Mouse (Mus musculus) hindbrain, embryonic 12.5 days (tissue): ENCODE data around the gene Tekt4. TPM values are rescaled to one million over a fixed set of nuclear protein-coding genes. Genes with fewer than 3 reads are reported as not detected.

Source experiments
- ATAC-seq: fragments of 200-750 bp; cut with Nextera tagmentation; 2 replicates; pipeline ENCODE4 v1.8.0; 2017; ENCODE audit warnings: moderate TSS enrichment; ENCODE audit not compliant: low FRiP score
- H3K27ac ChIP-seq: fragments of 300-500 bp; sonication (generic); 2 replicates; pipeline ENCODE4 v1.5.1; 2016; ENCODE audit warnings: mild to moderate bottlenecking
- H3K27me3 ChIP-seq: fragments of 300-500 bp; sonication (generic); 2 replicates; pipeline ENCODE4 v1.6.1; 2016; ENCODE audit warnings: mild to moderate bottlenecking
- H3K36me3 ChIP-seq: fragments of 300-500 bp; sonication (generic); 2 replicates; pipeline ENCODE4 v1.6.1; 2016; ENCODE audit warnings: mild to moderate bottlenecking
- H3K4me1 ChIP-seq: fragments of 300-500 bp; sonication (generic); 2 replicates; pipeline ENCODE4 v1.6.1; 2016
- H3K4me2 ChIP-seq: fragments of 300-500 bp; sonication (generic); replicated peaks from 2 replicates; pipeline ENCODE4 v1.6.1; 2016; ENCODE audit warnings: mild to moderate bottlenecking
- H3K4me3 ChIP-seq: fragments of 300-500 bp; sonication (generic); 2 replicates; pipeline ENCODE4 v1.5.1; 2016; ENCODE audit warnings: mild to moderate bottlenecking
- H3K9ac ChIP-seq: fragments of 300-500 bp; sonication (generic); 2 replicates; pipeline ENCODE4 v1.6.1; 2016; ENCODE audit warnings: mild to moderate bottlenecking, moderate library complexity
- H3K9me3 ChIP-seq: fragments of 300-500 bp; sonication (generic); replicated peaks from 2 replicates; pipeline ENCODE4 v1.6.1; 2016; ENCODE audit warnings: mild to moderate bottlenecking
- WGBS: fragments of 180-500 bp; shearing (Covaris S2); methylation state at CpG from one replicate; pipeline ENCODE4 v1.1.7; 2016; 5-methylcytosine and 5-hydroxymethylcytosine counted together
- polyA plus RNA-seq: library from polyadenylated mRNA; unstranded; fragments of >200 nt; fragmentation: Nextera tagmentation; extraction: Ambion mirVana; gene quantifications from 2 replicates; pipeline ENCODE4 v1.2.1, GENCODE M21; 2016

The Tekt4 gene
- polyA plus RNA-seq, 1 experiment from 2014 or later: 1.0 TPM

DNA sequence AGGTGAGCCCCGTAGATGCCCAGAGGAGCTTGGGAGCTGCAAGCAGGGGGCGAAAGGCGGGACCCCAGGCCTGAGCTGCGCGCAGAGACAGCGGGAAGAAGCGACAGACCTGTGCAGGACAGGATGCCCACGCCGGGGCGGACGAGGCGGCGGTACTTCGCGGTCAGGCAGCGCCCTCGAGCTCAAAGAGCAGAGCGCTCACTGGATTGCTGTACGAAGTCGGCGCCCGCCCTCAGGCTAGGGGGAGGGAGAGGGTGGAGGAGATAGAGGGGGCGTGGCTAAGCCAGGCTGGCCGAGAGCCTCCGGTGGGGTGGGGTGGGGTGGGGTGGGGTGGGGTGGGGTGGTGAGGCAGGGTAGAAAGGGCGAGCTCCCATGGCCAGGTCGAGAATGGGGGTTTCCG lies 42.6 kb downstream of the Tekt4 start, which contains the start of gene Sstr5:
Sstr5 (minus strand) TSS at position 276 of the 400 bp plus-strand sequence.
- peak within 1 kb of the TSS; percentile 31 for H3K4me3 ChIP-seq
- no peaks in the 10 kb centered on the region for H3K36me3 ChIP-seq
- ATAC-seq: no peak
- H3K9me3 ChIP-seq: no peaks in the 10 kb centered on the region
- H3K4me2 ChIP-seq: peak within 1 kb of the TSS; percentile 53
- no peak within 1 kb of the TSS for H3K27ac ChIP-seq
- under 1% methylated on average over 25 of the region's 28 CpGs for WGBS
- peak within 1 kb of the TSS; percentile 42 for H3K9ac ChIP-seq
- H3K27me3 ChIP-seq: peaks cover 59% of the 10 kb centered on the region
- H3K4me1 ChIP-seq: peaks cover 12% of the 10 kb centered on the region

DNA sequence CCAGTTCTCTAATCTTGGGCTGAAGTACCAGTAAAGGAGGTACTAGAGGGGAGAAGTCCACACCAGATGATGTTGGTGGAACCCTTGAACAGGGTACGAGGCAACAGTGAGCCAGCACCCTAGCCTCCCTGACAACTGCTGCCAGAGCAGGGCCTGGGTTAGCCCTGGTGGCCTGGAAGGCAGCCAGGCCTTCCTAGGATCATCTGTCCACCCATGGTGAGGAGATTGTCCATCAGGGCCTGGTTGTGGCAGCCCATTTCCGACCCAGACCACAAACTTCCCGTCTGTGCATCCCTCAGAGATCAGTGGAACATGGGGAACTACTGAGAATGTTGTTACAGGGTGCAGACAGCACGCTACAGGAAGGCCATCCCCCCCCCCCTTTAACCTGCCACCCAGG lies 48.2 kb downstream of the Tekt4 start:
- Histone ChIP-seq H3K9ac (no peak overlapping the region), H3K36me3 (no peaks in the 10 kb centered on the region)

DNA sequence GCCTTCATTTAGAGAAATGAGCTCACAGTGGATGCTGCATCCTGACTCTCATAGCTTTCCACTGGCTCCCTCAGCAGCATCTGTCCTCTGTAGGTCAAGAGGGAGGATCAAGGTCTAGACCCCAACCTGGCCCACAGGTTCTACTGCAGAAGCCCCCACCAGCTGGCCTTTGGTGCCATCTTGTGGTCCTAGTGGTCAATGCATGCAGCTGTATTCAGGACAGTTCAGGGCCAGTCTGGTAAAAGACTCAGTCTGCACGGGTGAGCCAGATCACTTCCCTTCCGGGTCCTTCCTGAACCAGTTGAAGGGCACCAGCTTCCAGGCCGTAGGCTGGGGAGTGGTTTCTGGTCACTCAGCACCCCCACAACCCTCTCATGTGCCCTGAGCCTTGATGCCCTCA lies 53.4 kb downstream of the Tekt4 start:
- Histone ChIP-seq H3K4me1 (no peaks in the 10 kb centered on the region), H3K36me3 (no peaks in the 10 kb centered on the region), H3K9ac (no peak overlapping the region), H3K4me3 (no peak overlapping the region), H3K27me3 (no peaks in the 10 kb centered on the region), H3K27ac (no peak overlapping the region), H3K9me3 (no peaks in the 10 kb centered on the region), H3K4me2 (no peak overlapping the region)
- ATAC-seq: peak; percentile 32; the same call in 1 of the 2 replicates
- WGBS: 10% methylated on average over 3 of the region's 3 CpGs

More for the DNA sequence above, 48.2 kb downstream of the Tekt4 start:
- H3K27me3 ChIP-seq: peaks cover 18% of the 10 kb centered on the region
- WGBS: 75% methylated on average over 4 of the region's 4 CpGs
- no peak overlapping the region for H3K4me2 ChIP-seq
- no peak overlapping the region for H3K4me3 ChIP-seq
- no peak overlapping the region for H3K27ac ChIP-seq
- no peak for ATAC-seq
- no peaks in the 10 kb centered on the region for H3K4me1 ChIP-seq
- no peaks in the 10 kb centered on the region for H3K9me3 ChIP-seq

DNA sequence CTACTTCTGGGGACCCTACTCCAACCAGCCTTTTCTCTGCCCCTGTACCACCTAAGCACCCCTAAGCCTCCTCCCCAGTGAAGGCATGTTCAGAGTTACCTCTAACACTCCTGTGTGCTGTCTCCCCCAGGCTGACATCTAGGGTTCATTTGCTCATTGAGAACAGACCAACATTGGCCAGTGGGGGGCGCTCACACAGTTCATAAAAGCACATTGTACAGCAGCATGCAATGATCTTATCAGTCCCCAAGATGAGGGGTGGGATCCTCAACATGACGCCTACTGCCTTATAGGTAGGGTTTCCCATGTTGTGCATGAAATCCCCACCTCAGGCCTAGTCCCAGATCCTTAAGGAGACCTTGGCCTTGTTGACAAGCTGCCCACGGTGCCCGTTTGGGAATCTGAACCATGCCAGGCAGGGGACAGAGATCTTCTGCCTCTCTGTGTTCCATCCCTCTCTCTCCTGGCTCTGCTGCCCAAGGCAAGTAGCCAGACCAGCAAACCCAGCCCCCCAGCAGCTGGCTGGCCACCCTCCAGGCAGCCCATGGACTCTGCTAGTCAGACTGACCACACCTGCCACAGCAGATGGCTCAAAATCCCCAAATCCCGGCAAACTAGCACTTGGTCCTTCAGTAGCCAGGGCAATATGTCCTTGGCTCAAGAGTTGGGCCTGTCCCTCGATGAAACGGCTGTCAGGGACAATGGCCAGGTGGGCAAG lies 54.6 kb downstream of the Tekt4 start:
- Histone ChIP-seq H3K9ac (no peak overlapping the region), H3K4me2 (no peak overlapping the region), H3K9me3 (no peaks in the 10 kb centered on the region), H3K4me3 (no peak overlapping the region), H3K27me3 (no peaks in the 10 kb centered on the region; the same call in 1 of the 2 replicates), H3K4me1 (no peaks in the 10 kb centered on the region), H3K27ac (no peak overlapping the region), H3K36me3 (no peaks in the 10 kb centered on the region)
- 57% methylated on average over 7 of the region's 7 CpGs for WGBS
- ATAC-seq: no peak; the same call in 1 of the 2 replicates

DNA sequence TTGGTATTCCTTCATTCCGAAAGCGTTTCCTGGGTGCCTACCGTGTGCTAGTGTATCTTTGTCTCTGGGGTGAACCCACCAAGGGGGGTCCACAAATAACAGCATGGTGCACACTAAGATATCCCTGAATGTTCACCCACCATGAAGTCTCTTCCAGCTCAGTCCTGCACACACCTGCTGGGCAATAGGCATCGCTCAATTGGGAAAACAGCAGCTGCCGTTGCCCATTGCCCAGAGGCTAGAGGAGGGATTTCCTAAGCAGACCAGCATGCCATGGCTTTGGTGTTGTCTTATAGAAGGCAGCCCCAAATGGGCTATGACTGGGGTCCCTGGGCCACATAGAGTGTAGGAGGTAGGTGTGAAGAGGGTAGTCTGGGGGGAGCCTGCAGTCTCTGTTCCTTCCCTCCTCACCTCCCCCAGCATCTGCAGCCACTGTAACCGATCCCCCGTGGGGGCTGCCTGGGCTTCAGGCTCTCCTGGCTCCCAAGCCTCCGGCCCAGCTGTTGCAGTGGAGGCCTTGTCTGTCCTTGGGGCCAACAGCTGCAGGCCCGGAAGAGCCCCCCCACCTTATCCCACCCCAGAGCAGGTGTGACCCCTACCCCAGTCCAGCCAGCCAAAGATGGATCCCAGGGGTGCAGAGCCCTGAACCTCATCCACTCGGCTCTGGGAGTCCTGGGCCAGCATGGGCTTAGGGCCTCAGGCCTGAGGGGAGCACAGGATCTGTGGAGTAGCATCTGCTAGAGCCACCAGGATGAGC lies 55.8 kb downstream of the Tekt4 start:
- 80% methylated on average over 10 of the region's 10 CpGs for WGBS
- Histone ChIP-seq H3K27ac (no peak overlapping the region), H3K4me3 (no peak overlapping the region), H3K9me3 (no peaks in the 10 kb centered on the region), H3K4me1 (no peaks in the 10 kb centered on the region), H3K9ac (no peak overlapping the region), H3K4me2 (no peak overlapping the region), H3K27me3 (no peaks in the 10 kb centered on the region; the same call in 1 of the 2 replicates), H3K36me3 (no peaks in the 10 kb centered on the region)
- ATAC-seq: no peak

DNA sequence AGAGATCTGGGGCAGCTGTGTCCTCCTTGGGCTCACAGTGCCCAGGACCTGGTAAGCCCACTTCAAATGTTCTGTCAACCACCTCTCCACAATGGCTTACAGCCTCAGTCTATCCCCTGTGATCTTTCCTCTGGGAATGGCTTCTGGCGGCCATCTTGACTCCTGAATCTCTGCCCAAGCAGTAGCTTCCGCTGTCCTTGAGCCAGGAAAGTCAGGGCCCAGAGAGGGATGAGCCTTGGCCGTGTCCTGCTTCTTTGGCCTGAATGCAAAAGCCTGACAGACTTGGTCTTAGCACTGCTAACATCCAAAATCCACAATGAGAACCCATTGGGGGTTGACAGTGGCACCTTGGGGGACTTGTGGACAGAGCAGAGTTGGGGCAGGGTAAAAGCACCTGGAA lies 57.5 kb downstream of the Tekt4 start:
- Histone ChIP-seq H3K9ac (no peak overlapping the region), H3K27ac (no peak overlapping the region), H3K4me1 (peaks cover 5% of the 10 kb centered on the region; the same call in 1 of the 2 replicates), H3K4me2 (no peak overlapping the region), H3K27me3 (no peaks in the 10 kb centered on the region; the same call in 1 of the 2 replicates), H3K4me3 (no peak overlapping the region), H3K9me3 (no peaks in the 10 kb centered on the region), H3K36me3 (no peaks in the 10 kb centered on the region)
- 90% methylated on average over 3 of the region's 3 CpGs for WGBS
- no peak for ATAC-seq

DNA sequence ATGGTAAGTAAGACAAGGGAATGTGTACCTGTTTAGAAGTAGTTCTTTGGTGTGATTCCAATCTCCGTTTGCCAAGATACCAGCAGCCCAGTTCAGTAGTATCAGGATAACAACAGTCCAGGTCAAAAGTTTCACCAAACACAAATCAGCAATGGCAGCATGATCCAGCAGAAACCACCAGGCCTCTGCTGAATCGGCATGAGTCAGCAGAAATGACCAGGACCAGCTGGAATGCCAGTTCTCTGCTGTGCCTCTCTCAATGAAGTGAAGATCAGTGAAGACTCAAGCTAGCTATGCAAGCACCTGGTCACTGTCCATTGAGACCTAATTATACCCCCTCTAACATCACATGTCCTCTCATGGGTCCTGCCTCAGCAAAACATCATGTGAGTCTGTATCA lies 59.6 kb downstream of the Tekt4 start:
- H3K9ac ChIP-seq: no peak overlapping the region
- 96% methylated on average over 2 of the region's 2 CpGs for WGBS
- H3K27ac ChIP-seq: no peak overlapping the region
- ATAC-seq: no peak
- H3K4me3 ChIP-seq: no peak overlapping the region
- no peaks in the 10 kb centered on the region; the same call in 1 of the 2 replicates for H3K27me3 ChIP-seq
- peaks cover 10% of the 10 kb centered on the region; the same call in 1 of the 2 replicates for H3K4me1 ChIP-seq
- H3K9me3 ChIP-seq: no peaks in the 10 kb centered on the region
- no peaks in the 10 kb centered on the region for H3K36me3 ChIP-seq
- no peak overlapping the region for H3K4me2 ChIP-seq

DNA sequence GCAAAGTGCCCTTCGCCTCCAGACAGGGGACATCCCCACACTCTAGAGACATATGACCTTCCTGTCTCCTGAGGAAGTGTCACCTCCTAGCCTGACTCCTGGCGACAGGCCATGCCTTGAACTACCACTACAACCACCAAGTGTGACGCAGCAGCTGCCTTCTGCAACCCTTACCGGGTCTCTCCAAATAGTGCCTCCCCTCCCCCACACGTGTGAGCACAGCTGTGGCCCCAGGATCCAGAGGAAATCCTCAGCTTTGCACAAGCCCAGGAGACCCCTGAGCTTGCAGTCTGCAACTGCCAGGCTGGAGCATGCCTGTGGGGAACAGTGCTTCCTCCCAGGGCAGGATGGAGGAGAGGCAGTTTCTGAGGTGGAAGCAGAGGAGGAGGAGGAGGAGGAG lies 61.9 kb downstream of the Tekt4 start:
- H3K4me2 ChIP-seq: no peak overlapping the region
- no peaks in the 10 kb centered on the region for H3K9me3 ChIP-seq
- H3K4me1 ChIP-seq: peaks cover 21% of the 10 kb centered on the region
- H3K27me3 ChIP-seq: no peaks in the 10 kb centered on the region; the same call in 1 of the 2 replicates
- H3K27ac ChIP-seq: no peak overlapping the region
- H3K4me3 ChIP-seq: no peak overlapping the region
- H3K9ac ChIP-seq: no peak overlapping the region
- 45% methylated on average over 5 of the region's 5 CpGs for WGBS
- H3K36me3 ChIP-seq: no peaks in the 10 kb centered on the region
- no peak for ATAC-seq

DNA sequence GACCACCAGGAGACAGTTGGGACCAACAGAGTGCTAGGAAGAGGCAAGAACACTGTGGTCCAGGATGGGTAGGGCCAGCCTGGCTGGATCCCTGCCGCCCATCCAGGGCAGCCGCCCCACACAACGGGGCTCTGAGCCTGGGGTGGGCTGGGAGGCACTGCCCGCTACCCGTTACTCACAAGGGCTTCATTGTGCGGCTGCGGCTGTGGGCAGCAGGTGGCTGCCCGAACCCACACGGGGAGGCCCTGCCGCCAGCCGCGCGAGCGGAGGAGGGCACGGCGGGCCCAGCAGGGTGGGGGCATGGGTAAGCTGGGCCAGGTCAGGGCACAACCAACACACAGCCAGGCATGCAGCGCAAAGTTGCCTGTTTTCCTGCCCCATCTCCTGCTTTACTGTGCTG lies 63.7 kb downstream of the Tekt4 start:
- H3K4me1 ChIP-seq: peaks cover 21% of the 10 kb centered on the region

DNA sequence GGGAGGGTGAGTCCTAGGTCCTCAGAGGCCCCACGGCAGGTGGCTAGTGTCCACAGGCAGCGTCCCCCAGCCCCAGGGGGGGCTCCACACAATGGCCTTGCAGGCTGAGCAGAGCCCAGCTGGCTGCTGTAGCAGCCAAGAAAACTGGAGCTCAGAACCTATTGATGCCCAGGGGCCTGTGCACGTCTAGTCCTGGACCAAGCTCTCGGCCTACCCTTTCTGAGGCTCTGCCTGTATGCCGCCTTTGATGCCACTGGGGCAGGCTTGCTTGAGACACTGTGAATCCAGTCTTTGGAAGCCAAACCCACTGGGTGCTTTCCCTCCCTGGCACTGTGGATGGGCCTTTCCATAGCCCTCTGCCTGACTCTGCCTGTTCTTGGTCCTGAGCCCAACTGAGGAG lies 65.1 kb downstream of the Tekt4 start:
- Histone ChIP-seq H3K4me3 (no peak overlapping the region), H3K9ac (no peak overlapping the region), H3K4me2 (no peak overlapping the region), H3K27ac (no peak overlapping the region), H3K36me3 (no peaks in the 10 kb centered on the region), H3K9me3 (no peaks in the 10 kb centered on the region), H3K4me1 (peaks cover 21% of the 10 kb centered on the region), H3K27me3 (no peaks in the 10 kb centered on the region)
- ATAC-seq: no peak
- 71% methylated on average over 5 of the region's 5 CpGs for WGBS

More for the DNA sequence above, 63.7 kb downstream of the Tekt4 start:
- H3K4me3 ChIP-seq: no peak overlapping the region
- ATAC-seq: peak; percentile 66
- no peaks in the 10 kb centered on the region for H3K9me3 ChIP-seq
- H3K27ac ChIP-seq: no peak overlapping the region
- 67% methylated on average over 17 of the region's 17 CpGs for WGBS
- H3K36me3 ChIP-seq: no peaks in the 10 kb centered on the region
- no peak overlapping the region for H3K9ac ChIP-seq
- H3K4me2 ChIP-seq: no peak overlapping the region
- no peaks in the 10 kb centered on the region for H3K27me3 ChIP-seq

DNA sequence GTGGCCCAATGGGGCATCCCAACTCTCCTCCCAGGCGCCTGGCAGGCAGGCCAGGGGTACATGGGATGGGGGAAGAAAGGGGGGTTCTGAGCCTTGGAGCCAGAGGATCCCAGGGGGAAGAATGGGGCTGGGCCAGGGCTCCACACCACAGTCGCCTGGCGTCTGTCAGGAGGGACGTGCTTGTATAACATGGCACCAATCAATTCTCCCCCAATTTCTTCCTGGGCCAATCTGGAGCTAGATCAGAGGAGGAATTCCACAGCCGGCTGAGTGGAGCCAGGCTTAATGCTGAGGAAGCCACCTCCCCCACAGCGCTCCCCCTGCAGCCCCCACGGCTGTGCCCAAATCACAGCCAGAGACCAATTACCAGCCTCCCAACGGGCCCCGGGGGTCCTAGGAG lies 66.1 kb downstream of the Tekt4 start:
- ATAC-seq: no peak
- 58% methylated on average over 9 of the region's 9 CpGs for WGBS

DNA sequence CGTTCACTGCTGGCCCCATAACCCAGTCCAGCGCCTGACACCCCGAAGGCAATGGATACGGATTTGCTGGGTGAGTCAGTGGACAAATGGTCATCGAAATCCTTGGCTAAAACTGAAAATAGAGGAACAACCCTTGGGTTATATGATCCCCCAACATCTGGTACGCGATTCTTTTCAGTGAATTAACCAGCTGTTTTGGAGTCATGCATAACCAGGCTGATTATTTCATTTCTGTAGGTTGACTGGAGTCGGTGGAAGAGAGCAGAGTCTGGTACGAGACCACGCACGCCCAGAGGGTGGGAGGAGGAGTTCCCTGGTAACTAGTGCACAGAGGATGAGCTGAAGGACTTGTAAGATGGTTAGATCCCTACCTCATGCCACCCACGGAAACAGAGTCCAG lies 67.7 kb downstream of the Tekt4 start:
- Histone ChIP-seq H3K27me3 (no peaks in the 10 kb centered on the region), H3K4me2 (no peak overlapping the region), H3K9me3 (no peaks in the 10 kb centered on the region), H3K36me3 (no peaks in the 10 kb centered on the region), H3K9ac (no peak overlapping the region), H3K27ac (no peak overlapping the region), H3K4me3 (no peak overlapping the region), H3K4me1 (peaks cover 15% of the 10 kb centered on the region)
- WGBS: 86% methylated on average over 12 of the region's 12 CpGs
- ATAC-seq: no peak

More for the DNA sequence above, 66.1 kb downstream of the Tekt4 start:
- Histone ChIP-seq H3K4me2 (no peak overlapping the region), H3K36me3 (no peaks in the 10 kb centered on the region), H3K9ac (no peak overlapping the region), H3K4me3 (no peak overlapping the region), H3K27ac (no peak overlapping the region), H3K4me1 (peaks cover 21% of the 10 kb centered on the region), H3K9me3 (no peaks in the 10 kb centered on the region), H3K27me3 (no peaks in the 10 kb centered on the region)
